Mouse (Mus musculus): Measurements from ENCODE around the gene Carhsp1. TPM values are rescaled to one million over a fixed set of nuclear protein-coding genes. Genes with fewer than 3 reads are reported as not detected.

Carhsp1 gene
- polyA plus RNA-seq, 1 experiment from 2014 or later = 243 TPM

DNA sequence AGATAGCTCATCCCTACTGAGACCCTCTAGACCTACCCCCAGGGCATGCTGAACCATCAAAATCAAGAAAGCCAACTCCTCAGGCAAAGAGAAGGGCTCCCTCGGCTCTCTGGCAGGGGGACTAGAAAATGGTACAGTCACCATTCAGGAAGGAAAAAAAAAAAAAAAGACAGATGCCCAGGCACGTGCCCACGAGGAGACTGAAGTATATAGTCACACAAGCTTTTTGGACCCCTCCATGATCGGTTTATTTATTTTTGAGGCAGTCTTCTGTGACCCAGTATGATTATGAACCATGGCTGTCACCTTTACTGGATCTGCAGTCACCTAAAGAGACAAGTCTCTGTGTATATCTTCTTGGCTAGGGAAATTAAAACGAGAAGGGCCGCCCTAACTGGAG, 1.4 kb upstream of the Carhsp1 start:
- Histone ChIP-seq H3K4me1 (replicated peaks) (peaks cover 35% of the 10 kb centered on the region), H3K4me2 (no peak overlapping the region), H3K27ac (replicated peaks) (no peak overlapping the region), H3K9me3 (no peaks in the 10 kb centered on the region), H3K36me3 (no peaks in the 10 kb centered on the region), H3K27me3 (peaks cover 8% of the 10 kb centered on the region; the same call in 1 of the 2 replicates), H3K4me3 (no peak overlapping the region), H3K9ac (no peak overlapping the region)
- no peak for ATAC-seq (ENCODE audit: low read depth)
- WGBS = 76% methylated on average over 6 of the region's 6 CpGs

DNA sequence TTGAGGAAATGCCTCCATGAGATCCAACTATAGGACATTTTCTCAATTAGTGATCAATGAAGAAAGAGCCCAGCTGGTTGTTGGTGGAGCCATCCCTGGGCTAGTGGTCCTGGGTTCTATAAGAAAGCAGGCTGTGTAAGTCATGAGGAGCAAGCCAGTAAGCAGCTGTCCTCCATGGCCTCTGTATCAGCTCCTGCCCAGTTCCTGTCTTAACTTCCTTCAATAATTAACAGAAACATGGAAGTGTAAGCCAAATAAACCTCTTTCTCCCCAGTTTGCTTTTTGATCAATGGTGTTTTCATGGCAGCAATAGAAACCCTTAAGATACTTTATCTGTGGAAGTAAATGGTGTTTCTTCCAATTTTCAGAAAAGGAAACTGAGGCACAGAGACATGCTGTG, 856 bp upstream of the Carhsp1 start:
- Histone ChIP-seq H3K9me3 (no peaks in the 10 kb centered on the region), H3K27ac (replicated peaks) (no peak overlapping the region), H3K4me1 (replicated peaks) (peaks cover 40% of the 10 kb centered on the region), H3K4me3 (peak overlapping the region; percentile 93), H3K4me2 (peak overlapping the region; percentile 96), H3K27me3 (peaks cover 8% of the 10 kb centered on the region; the same call in 1 of the 2 replicates), H3K36me3 (no peaks in the 10 kb centered on the region), H3K9ac (no peak overlapping the region)
- ATAC-seq (ENCODE audit: low read depth) = no peak

DNA sequence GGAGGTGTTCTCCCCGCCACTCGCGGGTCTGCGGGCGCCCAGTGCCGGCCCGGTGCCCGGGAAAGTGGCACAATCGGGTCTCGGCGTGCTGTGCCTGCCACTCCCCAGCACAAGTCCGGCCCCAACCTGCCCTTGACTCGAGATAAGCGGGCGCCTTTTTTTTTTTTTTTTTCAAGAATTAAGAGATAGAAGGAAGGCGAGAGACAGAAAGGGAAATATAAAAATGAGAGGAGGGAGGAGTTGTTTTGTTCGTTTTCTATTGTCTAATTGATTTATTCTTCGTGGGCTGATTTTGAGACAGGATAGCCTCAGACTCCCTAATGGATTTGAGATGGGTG, 364 bp upstream of the Carhsp1 start:
- Histone ChIP-seq H3K9me3 (no peaks in the 10 kb centered on the region), H3K27ac (replicated peaks) (peak overlapping the region; percentile 88), H3K4me1 (replicated peaks) (peaks cover 45% of the 10 kb centered on the region), H3K9ac (peak overlapping the region; percentile 87), H3K36me3 (0 out of 2 replicates have a peak, but pooled peaks cover 2% of the 10 kb centered on the region), H3K4me3 (peak overlapping the region; percentile 93), H3K27me3 (peaks cover 8% of the 10 kb centered on the region; the same call in 1 of the 2 replicates), H3K4me2 (peak overlapping the region; percentile 96)
- 0% methylated on average over 18 of the region's 18 CpGs for WGBS
- no peak for ATAC-seq (ENCODE audit: low read depth)

DNA sequence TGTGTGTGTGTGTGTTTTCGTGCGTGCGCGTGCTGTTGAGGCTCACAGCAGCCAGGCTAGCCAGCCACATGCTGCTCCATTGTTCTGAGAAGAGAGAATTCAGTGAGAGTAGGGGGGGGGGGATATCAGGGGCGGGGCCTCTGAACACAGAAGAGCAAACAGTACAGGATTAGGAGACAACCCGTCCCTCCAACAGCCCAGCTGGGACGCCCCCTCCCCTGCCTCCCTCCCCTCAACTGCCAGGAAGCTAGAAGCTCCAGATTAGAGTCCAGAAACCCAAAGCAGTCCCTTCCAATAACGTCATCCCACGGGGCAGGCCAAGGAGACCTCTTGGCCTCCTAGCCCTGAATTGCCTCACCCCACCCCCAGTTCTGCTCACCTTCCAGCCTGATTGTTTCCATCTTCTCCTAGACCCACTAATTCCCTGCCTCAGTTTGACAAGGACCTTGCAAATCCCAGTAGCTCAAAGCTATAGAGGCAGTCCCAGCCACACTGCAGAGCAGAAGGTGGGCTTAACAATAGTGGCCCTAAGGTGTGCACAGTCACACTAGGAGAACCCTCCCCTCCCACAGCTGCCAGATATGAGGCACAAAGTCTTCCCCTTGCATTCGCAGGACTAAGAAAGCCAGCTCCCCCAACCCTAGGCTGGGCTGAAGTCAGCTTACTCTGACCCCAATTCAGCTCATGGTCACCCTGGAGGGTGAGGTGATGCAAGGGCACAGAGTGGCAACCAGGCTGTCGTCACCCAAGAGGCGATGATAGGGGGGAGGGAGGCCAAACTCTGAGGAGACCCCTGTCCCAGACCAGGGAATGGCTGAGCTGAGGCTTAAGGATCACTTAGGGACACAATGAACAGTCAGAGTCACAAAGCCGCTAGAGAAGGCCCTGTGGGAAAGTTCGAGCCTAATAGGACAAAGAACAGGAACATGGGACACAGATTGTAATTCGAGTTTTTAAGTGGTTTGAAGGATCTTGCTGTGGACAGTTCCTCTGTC, 1.6 kb downstream of the Carhsp1 start:
- Histone ChIP-seq H3K27ac (replicated peaks) (peak overlapping the region; percentile 88), H3K4me3 (peak overlapping the region; percentile 93), H3K9ac (peak overlapping the region; percentile 87), H3K36me3 (peaks cover 21% of the 10 kb centered on the region), H3K9me3 (no peaks in the 10 kb centered on the region), H3K27me3 (peaks cover 8% of the 10 kb centered on the region; the same call in 1 of the 2 replicates), H3K4me1 (replicated peaks) (peaks cover 65% of the 10 kb centered on the region), H3K4me2 (peak overlapping the region; percentile 96)
- WGBS = 7% methylated on average over 14 of the region's 15 CpGs
- peak; percentile 36 for ATAC-seq (ENCODE audit: low read depth)

DNA sequence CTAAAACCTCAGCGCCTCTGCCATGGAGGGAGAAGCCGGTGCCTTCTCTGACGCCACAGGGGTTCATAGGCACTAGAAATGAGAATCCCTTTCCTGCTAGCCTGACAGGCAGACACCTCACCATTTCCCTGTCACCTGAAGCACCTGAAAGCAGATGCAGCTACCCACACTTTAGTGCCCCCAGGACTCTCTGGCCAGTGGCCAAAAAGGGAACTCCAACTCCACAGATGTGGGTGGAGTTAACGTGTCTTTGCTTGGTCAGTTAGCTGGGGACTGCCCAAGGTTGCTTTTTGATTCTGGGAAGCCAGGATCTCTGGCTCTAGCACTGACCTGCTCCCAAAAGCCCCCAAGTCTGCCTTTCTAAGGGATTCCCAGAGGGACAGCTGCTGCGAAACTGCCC, 2.5 kb downstream of the Carhsp1 start:
- 52% methylated on average over 5 of the region's 5 CpGs for WGBS
- Histone ChIP-seq H3K4me2 (peak overlapping the region; percentile 96), H3K9ac (peak overlapping the region; percentile 87), H3K4me1 (replicated peaks) (peaks cover 74% of the 10 kb centered on the region), H3K27me3 (peaks cover 8% of the 10 kb centered on the region; the same call in 1 of the 2 replicates), H3K27ac (replicated peaks) (peak overlapping the region; percentile 88), H3K4me3 (peak overlapping the region; percentile 93), H3K36me3 (peaks cover 23% of the 10 kb centered on the region), H3K9me3 (no peaks in the 10 kb centered on the region)
- ATAC-seq (ENCODE audit: low read depth) = no peak

DNA sequence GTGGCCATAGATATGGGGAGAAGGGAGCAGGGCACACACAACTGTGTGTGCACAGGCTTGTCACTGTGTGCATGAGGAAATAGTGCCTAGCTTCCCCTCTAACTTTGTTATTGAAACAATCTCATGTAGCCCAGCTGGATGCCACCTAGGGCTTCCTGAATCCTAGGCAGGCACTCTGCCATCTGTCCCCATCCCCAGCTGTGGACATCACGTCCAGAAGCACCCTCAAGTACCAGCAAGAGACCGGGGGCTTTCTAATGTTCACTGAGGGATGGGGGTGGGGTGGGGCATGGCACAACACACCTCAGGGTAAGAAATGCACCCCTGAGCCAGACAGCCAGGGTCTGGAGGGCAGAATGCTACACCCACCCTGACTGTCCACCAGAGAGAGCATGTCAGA, 3.6 kb downstream of the Carhsp1 start:
- Histone ChIP-seq H3K4me3 (peak overlapping the region; percentile 93; the same call in 1 of the 2 replicates), H3K4me2 (peak overlapping the region; percentile 96), H3K9ac (peak overlapping the region; percentile 87), H3K9me3 (no peaks in the 10 kb centered on the region), H3K4me1 (replicated peaks) (peaks cover 85% of the 10 kb centered on the region), H3K27me3 (peaks cover 5% of the 10 kb centered on the region; the same call in 1 of the 2 replicates), H3K36me3 (peaks cover 31% of the 10 kb centered on the region), H3K27ac (replicated peaks) (peak overlapping the region; percentile 88; the same call in 1 of the 2 replicates)
- no peak for ATAC-seq (ENCODE audit: low read depth)
- 47% methylated on average over 2 of the region's 2 CpGs for WGBS

DNA sequence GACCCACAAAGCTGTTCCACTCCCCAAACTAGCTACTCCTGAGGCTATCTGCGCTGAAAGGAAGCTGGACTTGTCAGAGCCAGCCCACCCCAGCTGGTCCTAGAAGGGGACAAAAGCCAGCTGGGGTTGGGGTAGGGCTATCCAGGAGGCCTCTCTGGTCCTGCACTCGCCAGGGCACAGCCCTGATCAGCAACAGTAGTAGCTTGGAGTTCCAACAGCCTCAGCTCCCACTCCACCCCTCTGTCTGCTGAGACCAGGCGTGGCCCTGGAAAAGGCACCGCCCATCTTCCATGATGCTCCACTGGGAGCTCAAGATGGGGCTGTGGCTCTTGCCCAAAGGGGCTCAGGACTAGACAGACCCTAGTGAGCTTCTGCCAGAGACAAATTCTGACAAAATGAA, 4.1 kb downstream of the Carhsp1 start:
- 75% methylated on average over 4 of the region's 4 CpGs for WGBS
- peak overlapping the region; percentile 39; the same call in 1 of the 2 replicates for H3K9ac ChIP-seq

DNA sequence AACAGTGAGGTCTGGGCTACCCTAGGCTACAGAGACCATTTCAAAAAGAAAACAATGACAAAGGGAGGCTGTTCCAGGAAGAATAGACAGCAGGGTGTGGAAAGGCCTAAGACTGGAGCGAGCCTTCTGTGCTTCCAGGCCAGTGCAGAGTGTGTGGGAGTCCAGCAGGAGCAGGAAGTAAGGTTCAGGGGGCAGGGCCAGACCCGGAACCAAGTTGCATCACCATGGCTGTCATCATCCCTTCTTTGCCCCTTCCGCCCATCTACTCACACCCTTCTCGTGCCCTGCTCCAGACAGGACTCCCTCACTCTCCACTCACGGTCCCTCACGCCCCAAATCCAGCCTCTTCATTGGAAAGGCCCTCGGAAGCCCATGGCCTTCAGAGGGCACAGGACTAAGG, 4.7 kb downstream of the Carhsp1 start:
- H3K27me3 ChIP-seq = no peaks in the 10 kb centered on the region
- H3K9ac ChIP-seq = peak overlapping the region; percentile 39; the same call in 1 of the 2 replicates
- ATAC-seq (ENCODE audit: low read depth) = no peak
- H3K4me2 ChIP-seq = peak overlapping the region; percentile 96; the same call in 1 of the 2 replicates
- no peak overlapping the region for H3K27ac ChIP-seq (replicated peaks)
- no peak overlapping the region for H3K4me3 ChIP-seq
- no peaks in the 10 kb centered on the region for H3K9me3 ChIP-seq
- WGBS = 76% methylated on average over 7 of the region's 7 CpGs
- peaks cover 42% of the 10 kb centered on the region for H3K36me3 ChIP-seq
- H3K4me1 ChIP-seq (replicated peaks) = peaks cover 89% of the 10 kb centered on the region

More for the DNA sequence above, 4.1 kb downstream of the Carhsp1 start:
- peaks cover 88% of the 10 kb centered on the region for H3K4me1 ChIP-seq (replicated peaks)
- peak overlapping the region; percentile 96 for H3K4me2 ChIP-seq
- H3K27me3 ChIP-seq = no peaks in the 10 kb centered on the region
- ATAC-seq (ENCODE audit: low read depth) = no peak
- no peak overlapping the region; the same call in 1 of the 2 replicates for H3K27ac ChIP-seq (replicated peaks)
- H3K4me3 ChIP-seq = no peak overlapping the region
- H3K36me3 ChIP-seq = peaks cover 37% of the 10 kb centered on the region
- no peaks in the 10 kb centered on the region for H3K9me3 ChIP-seq

DNA sequence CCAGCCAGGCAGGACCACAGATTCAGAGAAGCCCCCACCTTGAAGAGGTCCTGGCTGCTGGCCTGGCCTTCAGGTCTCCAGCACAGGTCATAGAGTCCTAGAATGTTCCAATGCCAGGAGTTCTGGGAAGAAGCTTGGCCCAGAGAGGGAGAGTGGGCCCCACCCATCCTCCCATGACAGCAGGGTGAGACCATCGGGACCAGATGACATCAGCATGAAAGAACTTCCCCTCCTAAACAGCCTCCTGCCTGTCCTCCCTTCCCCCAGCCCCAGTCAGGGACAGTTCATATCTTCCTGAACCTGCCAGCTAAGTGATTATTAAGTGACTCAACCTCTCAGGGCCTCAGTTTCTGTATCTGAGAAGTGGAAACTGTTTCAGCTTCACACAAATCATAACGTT, 5.5 kb downstream of the Carhsp1 start:
- no peak overlapping the region for H3K4me3 ChIP-seq
- H3K27me3 ChIP-seq = no peaks in the 10 kb centered on the region
- H3K36me3 ChIP-seq = peaks cover 50% of the 10 kb centered on the region
- WGBS = 63% methylated on average over 2 of the region's 2 CpGs
- H3K4me2 ChIP-seq = no peak overlapping the region
- peak overlapping the region; percentile 8; the same call in 1 of the 2 replicates for H3K9ac ChIP-seq
- H3K27ac ChIP-seq (replicated peaks) = 0 out of 2 replicates have a peak overlapping the region, but pooled peaks have one; percentile 23
- no peaks in the 10 kb centered on the region for H3K9me3 ChIP-seq
- peaks cover 89% of the 10 kb centered on the region for H3K4me1 ChIP-seq (replicated peaks)
- ATAC-seq (ENCODE audit: low read depth) = no peak

DNA sequence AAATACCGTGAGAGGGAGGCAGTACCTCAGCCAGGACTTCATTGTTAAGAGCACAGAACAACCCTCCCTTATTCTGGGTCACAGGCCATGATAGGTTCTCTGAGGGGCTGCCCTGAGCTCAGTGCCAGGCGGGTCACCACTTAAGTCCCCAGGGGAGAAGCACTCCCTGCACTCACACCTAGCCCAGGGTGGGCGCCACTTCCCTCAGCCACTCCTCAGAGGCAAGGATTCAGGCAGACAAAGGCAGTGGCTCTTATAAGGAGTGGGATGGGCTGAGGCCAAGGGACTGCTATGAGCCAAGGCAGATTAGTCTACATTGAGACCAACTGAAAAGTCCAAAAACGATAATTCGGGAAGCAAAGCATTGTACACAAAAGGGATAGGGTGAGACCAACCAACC, 6.6 kb downstream of the Carhsp1 start:
- Histone ChIP-seq H3K4me2 (no peak overlapping the region), H3K27ac (replicated peaks) (no peak overlapping the region), H3K36me3 (peaks cover 59% of the 10 kb centered on the region), H3K27me3 (no peaks in the 10 kb centered on the region), H3K9me3 (no peaks in the 10 kb centered on the region), H3K4me1 (replicated peaks) (peaks cover 81% of the 10 kb centered on the region), H3K4me3 (no peak overlapping the region), H3K9ac (no peak overlapping the region)
- WGBS = 83% methylated on average over 5 of the region's 5 CpGs
- ATAC-seq (ENCODE audit: low read depth) = no peak

DNA sequence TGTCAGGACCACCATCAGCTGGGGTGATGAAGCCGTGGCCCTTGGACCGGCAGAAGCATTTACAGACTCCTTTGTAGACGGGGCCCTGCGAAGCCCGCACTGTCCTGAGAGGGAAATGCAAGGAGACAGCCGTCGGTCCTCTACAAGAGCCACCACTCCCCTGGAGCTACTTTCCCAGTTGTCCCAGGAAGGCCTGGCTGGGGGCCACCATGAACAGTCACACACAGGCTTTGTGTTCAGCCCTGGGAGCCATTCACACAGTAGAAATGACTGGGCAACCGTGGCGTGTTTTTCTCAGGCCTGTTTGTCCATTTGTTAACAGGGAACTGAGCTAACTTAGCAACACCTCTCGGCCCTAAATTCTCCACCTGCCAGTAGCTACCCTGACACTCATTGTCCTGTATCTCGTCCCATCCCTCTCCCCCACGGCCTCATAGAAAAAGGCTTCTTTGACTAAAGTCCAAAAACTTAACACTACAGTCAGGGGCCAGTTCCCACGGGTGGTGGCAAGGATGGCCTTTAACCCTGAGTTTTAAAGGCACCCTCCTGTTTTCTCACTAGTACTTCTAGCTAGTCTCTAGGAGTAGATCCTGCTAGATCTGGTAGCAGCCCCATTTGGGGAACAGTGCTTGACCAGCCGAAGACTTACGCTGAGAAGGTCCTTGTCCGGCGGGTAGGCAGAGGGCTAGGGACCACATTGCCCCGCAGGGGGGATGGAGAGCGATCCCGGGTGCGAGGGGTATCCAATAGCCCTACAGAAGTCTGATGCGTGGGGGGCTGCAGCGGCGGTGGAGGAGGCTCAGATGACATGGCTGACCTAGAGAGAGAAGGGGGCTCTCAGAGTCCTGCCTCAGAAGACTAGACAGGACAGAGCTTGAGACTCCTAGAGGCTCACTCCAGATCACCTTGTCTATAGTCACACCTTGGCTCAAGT, 8.1 kb downstream of the Carhsp1 start:
- H3K27me3 ChIP-seq = no peaks in the 10 kb centered on the region
- no peaks in the 10 kb centered on the region for H3K9me3 ChIP-seq
- peaks cover 66% of the 10 kb centered on the region for H3K4me1 ChIP-seq (replicated peaks)
- no peak overlapping the region for H3K9ac ChIP-seq
- H3K4me3 ChIP-seq = no peak overlapping the region
- peaks cover 74% of the 10 kb centered on the region for H3K36me3 ChIP-seq
- ATAC-seq (ENCODE audit: low read depth) = no peak
- 70% methylated on average over 24 of the region's 24 CpGs for whole genome bisulfite sequencing
- H3K27ac ChIP-seq (replicated peaks) = peak overlapping the region; percentile 61
- H3K4me2 ChIP-seq = no peak overlapping the region

All from neural tube, embryonic 13.5 days (tissue).